21 mouse cellular contexts compared by ENCODE assay signal in the genomic region with DNA sequence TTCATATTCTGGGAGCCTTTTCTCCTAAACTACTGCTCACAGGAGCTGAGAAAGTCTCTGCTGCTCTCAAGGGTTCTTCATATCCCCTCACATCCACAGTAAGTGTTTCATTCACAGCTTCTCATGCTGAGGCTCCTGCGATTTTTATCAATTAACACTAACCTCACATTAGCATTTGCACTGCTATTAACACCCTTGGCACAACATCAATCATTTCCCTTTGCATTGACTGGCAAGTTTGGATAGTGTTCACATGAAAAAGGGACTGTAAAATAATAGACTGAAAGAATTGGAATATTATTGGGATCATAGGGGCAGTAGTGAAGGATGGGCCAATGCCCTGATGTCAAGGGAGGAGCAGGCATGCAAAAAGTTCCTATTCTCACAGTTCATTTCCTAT.
DNase-seq lines count a peak whose midpoint lies in the region; ATAC-seq and TF ChIP-seq lines count a peak whose summit lies in the region.
"Had no signal": no experiment of that assay in that cellular context is flagged by ENCODE, and none has a peak within 500 bp of the region (broad histone marks: within the 10 kb centered on the region; RNA-seq: fewer than 3 reads in every experiment).

No protein-coding gene starts in this region.

- no peak overlapping the region for H3K4me3 ChIP-seq in forebrain, embryonic 14.5 days (ENCODE audit: low read depth, low read length)
- H3K4me3 ChIP-seq in forebrain, postnatal 0 days (ENCODE audit: low read depth, low read length): no peak overlapping the region
- H3K4me3 ChIP-seq in midbrain, embryonic 10.5 days: no peak overlapping the region
- H3K4me3 ChIP-seq: embryonic facial prominence, embryonic 13.5 days; embryonic facial prominence, embryonic 15.5 days; erythroblast, embryonic 14.5 days; forebrain, embryonic 10.5 days had no signal

- no peak overlapping the region for H3K27ac ChIP-seq in forebrain, embryonic 14.5 days (ENCODE audit: low read depth, low read length)
- H3K27ac ChIP-seq in forebrain, postnatal 0 days (ENCODE audit: low read depth, low read length): no peak overlapping the region
- H3K27ac ChIP-seq in midbrain, embryonic 10.5 days (replicated peaks): no peak overlapping the region
- H3K27ac ChIP-seq: embryonic facial prominence, embryonic 13.5 days; embryonic facial prominence, embryonic 15.5 days; forebrain, embryonic 10.5 days had no signal

- no peaks in the 10 kb centered on the region for H3K4me1 ChIP-seq in forebrain, embryonic 14.5 days (ENCODE audit: control insufficient read depth, insufficient read depth, low read length)
- no peaks in the 10 kb centered on the region for H3K4me1 ChIP-seq in forebrain, postnatal 0 days (ENCODE audit: insufficient read depth)
- H3K4me1 ChIP-seq in midbrain, embryonic 10.5 days: no peaks in the 10 kb centered on the region
- H3K4me1 ChIP-seq: embryonic facial prominence, embryonic 13.5 days; embryonic facial prominence, embryonic 15.5 days; forebrain, embryonic 10.5 days had no signal

- no peaks in the 10 kb centered on the region for H3K27me3 ChIP-seq in forebrain, embryonic 14.5 days (replicated peaks; ENCODE audit: control insufficient read depth, insufficient read depth, low read length)
- H3K27me3 ChIP-seq in forebrain, postnatal 0 days (ENCODE audit: insufficient read depth, low read length): no peaks in the 10 kb centered on the region
- no peaks in the 10 kb centered on the region for H3K27me3 ChIP-seq in midbrain, embryonic 10.5 days (ENCODE audit: low read depth, poor library complexity, severe bottlenecking)
- H3K27me3 ChIP-seq: embryonic facial prominence, embryonic 13.5 days; embryonic facial prominence, embryonic 15.5 days; Patski had no signal

- ATAC-seq in forebrain, embryonic 14.5 days: no peak; the same call in 1 of the 2 replicates
- no peak for ATAC-seq in forebrain, postnatal 0 days
- ATAC-seq: activated CD4-positive, CD25-positive, alpha-beta regulatory T cell, adult 4 months; Patski had no signal

- no peak overlapping the region for H3K9ac ChIP-seq in forebrain, embryonic 14.5 days (ENCODE audit: low read length)
- H3K9ac ChIP-seq in forebrain, postnatal 0 days: no peak overlapping the region
- H3K9ac ChIP-seq: embryonic facial prominence, embryonic 13.5 days; embryonic facial prominence, embryonic 15.5 days had no signal

- H3K36me3 ChIP-seq in forebrain, embryonic 14.5 days (ENCODE audit: control insufficient read depth, insufficient read depth, low read length): no peaks in the 10 kb centered on the region
- H3K36me3 ChIP-seq in forebrain, postnatal 0 days (ENCODE audit: insufficient read depth): no peaks in the 10 kb centered on the region
- H3K36me3 ChIP-seq in midbrain, embryonic 10.5 days: no peaks in the 10 kb centered on the region
- H3K36me3 ChIP-seq: embryonic facial prominence, embryonic 13.5 days; embryonic facial prominence, embryonic 15.5 days; forebrain, embryonic 10.5 days had no signal

- DNase-seq in forebrain, embryonic 14.5 days (ENCODE audit: low spot score): peak; percentile 53
- DNase-seq in forebrain, postnatal 0 days: no peak
- DNase-seq in Muller cell, postnatal 12 days (ENCODE audit: inconsistent ontology term): peak; percentile 22
- peak; percentile 73 for DNase-seq in brain, embryonic 14.5 days (ENCODE audit: low read depth)
- no peak for DNase-seq in midbrain, embryonic 10.5 days (ENCODE audit: low spot score)
- DNase-seq: adrenal gland, adult 8-10 months; adrenal gland, postnatal 14 days; adrenal gland, postnatal 36 days; cerebellum, adult 11 months; cerebellum, adult 18-20 months; cerebellum, adult 8-10 months; cerebellum, adult 9-11 months; cerebellum, postnatal 14 days; cerebellum, postnatal 36 days; embryo, embryonic 11 days had no signal

- TF ChIP-seq POLR2A in brain, embryonic 14.5 days (IDR thresholded peaks at IDR 0.05; ENCODE audit: borderline replicate concordance, extremely low read depth, insufficient read depth, insufficient read length, poor library complexity, severe bottlenecking): no peak

- no peaks in the 10 kb centered on the region for H3K9me3 ChIP-seq in forebrain, embryonic 14.5 days (replicated peaks; ENCODE audit: control insufficient read depth, low read length)
- H3K9me3 ChIP-seq in forebrain, postnatal 0 days (ENCODE audit: low read length): no peaks in the 10 kb centered on the region
- H3K9me3 ChIP-seq in midbrain, embryonic 10.5 days (replicated peaks): no peaks in the 10 kb centered on the region
- H3K9me3 ChIP-seq: embryonic facial prominence, embryonic 13.5 days; embryonic facial prominence, embryonic 15.5 days; forebrain, embryonic 10.5 days had no signal

- 31% methylated on average over 1 of the region's 1 CpGs for WGBS in forebrain, embryonic 14.5 days
- 24% methylated on average over 1 of the region's 1 CpGs for WGBS in forebrain, postnatal 0 days
- WGBS in midbrain, embryonic 10.5 days: 87% methylated on average over 1 of the region's 1 CpGs

- TF ChIP-seq CTCF in forebrain, postnatal 0 days (IDR thresholded peaks at IDR 0.05; ENCODE audit: low read depth): no peak
- no peak for TF ChIP-seq CTCF in brain, embryonic 14.5 days (IDR thresholded peaks at IDR 0.05; ENCODE audit: borderline replicate concordance, extremely low read depth, insufficient read depth, insufficient read length)

- H3K4me2 ChIP-seq in forebrain, embryonic 14.5 days (ENCODE audit: low read length): no peak overlapping the region
- H3K4me2 ChIP-seq in forebrain, postnatal 0 days (ENCODE audit: low read depth): no peak overlapping the region
- H3K4me2 ChIP-seq: embryonic facial prominence, embryonic 13.5 days; embryonic facial prominence, embryonic 15.5 days had no signal

Comparison
In these comparisons a context has a peak if more than half of its experiments do, and no peak if none do; other contexts are left out.
1. DNase-seq: peak in forebrain, embryonic 14.5 days (single experiment), Muller cell, postnatal 12 days (single experiment) and brain, embryonic 14.5 days (single experiment); none in forebrain, postnatal 0 days (single experiment) and midbrain, embryonic 10.5 days (single experiment).